Mouse (Mus musculus) urinary bladder, adult 2 months (tissue): Measurements from ENCODE around the gene Dynlrb1. TPM values are rescaled to one million over a fixed set of nuclear protein-coding genes. Genes with fewer than 3 reads are reported as not detected.

Source experiments
- DNase-seq: peaks from one replicate; pipeline ENCODE4 v3.0.0; 2022; ENCODE audit warnings: low spot score
- polyA plus RNA-seq: library from polyadenylated mRNA; depleted of rRNA; stranded (reverse); fragments of >200 nt; gene quantifications from 2 replicates; pipeline ENCODE4 v1.2.3, GENCODE M21; 2012; rRNA removed

Gene Dynlrb1
- polyA plus RNA-seq: 539 and 645 TPM in 2 replicates

- DNase-seq: peak; percentile 98
These were observed at the start of gene Dynlrb1 for GRCm38 (mm10) chr2:155236362-155236992. Gene Dynlrb1, plus strand, starts transcription at chr2:155236533.

GRCm38 (mm10) chr2:155207419-155207818 is 28.9 kb upstream of the Dynlrb1 start:
- no peak for DNase-seq

GRCm38 (mm10) chr2:155223145-155223544 is 13.2 kb upstream of the Dynlrb1 start:
- DNase-seq: no peak

- DNase-seq: no peak
These were observed 11.6 kb upstream of the Dynlrb1 start for GRCm38 (mm10) chr2:155224721-155225120.

- DNase-seq: no peak
These were observed 479 bp upstream of the Dynlrb1 start for GRCm38 (mm10) chr2:155235746-155236361.

- DNase-seq: no peak
These were observed 943 bp downstream of the Dynlrb1 start for GRCm38 (mm10) chr2:155237276-155237675.

GRCm38 (mm10) chr2:155240915-155241314 is 4.6 kb downstream of the Dynlrb1 start:
- no peak for DNase-seq

GRCm38 (mm10) chr2:155242296-155242855 is 6.0 kb downstream of the Dynlrb1 start:
- DNase-seq: peak; percentile 28

- no peak for DNase-seq
These were observed 9.9 kb downstream of the Dynlrb1 start for GRCm38 (mm10) chr2:155246231-155246630.

GRCm38 (mm10) chr2:155248206-155248605 is 11.9 kb downstream of the Dynlrb1 start:
- DNase-seq: no peak

- no peak for DNase-seq
These were observed 12.4 kb downstream of the Dynlrb1 start for GRCm38 (mm10) chr2:155248718-155249117.

GRCm38 (mm10) chr2:155249588-155249987 is 13.3 kb downstream of the Dynlrb1 start:
- no peak for DNase-seq

- DNase-seq: no peak
These were observed 29.2 kb downstream of the Dynlrb1 start for GRCm38 (mm10) chr2:155265526-155265925.

- DNase-seq: no peak
These were observed 30.6 kb downstream of the Dynlrb1 start for GRCm38 (mm10) chr2:155266896-155267295.

GRCm38 (mm10) chr2:155271957-155272356 is 35.6 kb downstream of the Dynlrb1 start:
- DNase-seq: no peak

GRCm38 (mm10) chr2:155272396-155273170 is 36.2 kb downstream of the Dynlrb1 start:
- no peak for DNase-seq

GRCm38 (mm10) chr2:155273603-155274002 is 37.3 kb downstream of the Dynlrb1 start:
- no peak for DNase-seq

- DNase-seq: no peak
These were observed 39.9 kb downstream of the Dynlrb1 start, which contains the start of gene Map1lc3a for GRCm38 (mm10) chr2:155276195-155276594. Gene Map1lc3a, plus strand, starts transcription at chr2:155276297.

GRCm38 (mm10) chr2:155276621-155277175 is 40.4 kb downstream of the Dynlrb1 start:
- peak; percentile 89 for DNase-seq

- DNase-seq: no peak
These were observed 41.4 kb downstream of the Dynlrb1 start for GRCm38 (mm10) chr2:155277721-155278120.

GRCm38 (mm10) chr2:155278361-155278760 is 42.0 kb downstream of the Dynlrb1 start:
- no peak for DNase-seq

- DNase-seq: no peak
These were observed 42.8 kb downstream of the Dynlrb1 start for GRCm38 (mm10) chr2:155279163-155279562.
